Mouse (Mus musculus) limb, embryonic 12.5 days (tissue): Measurements from ENCODE around the gene Flrt2. TPM values are rescaled to one million over a fixed set of nuclear protein-coding genes. Genes with fewer than 3 reads are reported as not detected.

Experiments used
- ATAC-seq: fragments of 200-750 bp; cut with Nextera tagmentation; 2 replicates; pipeline ENCODE4 v1.8.0; 2017; ENCODE audit warnings: low read depth, moderate TSS enrichment; ENCODE audit not compliant: insufficient number of reproducible peaks, insufficient read depth, low FRiP score, low TSS enrichment
- H3K27ac ChIP-seq: fragments of 300-500 bp; sonication (generic); 2 replicates; pipeline ENCODE4 v1.5.1; 2016; ENCODE audit warnings: mild to moderate bottlenecking, moderate library complexity
- H3K27me3 ChIP-seq: fragments of 300-500 bp; sonication (generic); 2 replicates; pipeline ENCODE4 v1.6.1; 2016; ENCODE audit warnings: mild to moderate bottlenecking, moderate library complexity
- H3K36me3 ChIP-seq: fragments of 300-500 bp; sonication (generic); 2 replicates; pipeline ENCODE4 v1.6.1; 2016; ENCODE audit warnings: mild to moderate bottlenecking, moderate library complexity
- H3K4me1 ChIP-seq: fragments of 300-500 bp; sonication (generic); replicated peaks from 2 replicates; pipeline ENCODE4 v1.6.1; 2016
- H3K4me2 ChIP-seq: fragments of 300-500 bp; sonication (generic); 2 replicates; pipeline ENCODE4 v1.6.1; 2016; ENCODE audit warnings: mild to moderate bottlenecking, moderate library complexity
- H3K4me3 ChIP-seq: fragments of 300-500 bp; sonication (generic); replicated peaks from 2 replicates; pipeline ENCODE4 v1.5.1; 2016; ENCODE audit warnings: mild to moderate bottlenecking
- H3K9ac ChIP-seq: fragments of 300-500 bp; sonication (generic); replicated peaks from 2 replicates; pipeline ENCODE4 v1.6.1; 2016; ENCODE audit warnings: mild to moderate bottlenecking, moderate library complexity
- H3K9me3 ChIP-seq: fragments of 300-500 bp; sonication (generic); 2 replicates; pipeline ENCODE4 v1.6.1; 2016; ENCODE audit warnings: mild to moderate bottlenecking, moderate library complexity
- WGBS: fragments of 180-500 bp; shearing (Covaris S2); methylation state at CpG from one replicate; pipeline ENCODE4 v1.1.7; 2016; 5-methylcytosine and 5-hydroxymethylcytosine counted together
- polyA plus RNA-seq: library from polyadenylated mRNA; unstranded; fragments of >200 nt; fragmentation: Nextera tagmentation; extraction: Ambion mirVana; gene quantifications from 2 replicates; pipeline ENCODE4 v1.2.1, GENCODE M21; 2016

Flrt2 gene
- polyA plus RNA-seq, 1 experiment from 2014 or later = 40.4 TPM

- ATAC-seq = no peak
- no peaks in the 10 kb centered on the region for H3K36me3 ChIP-seq
These were observed 2.5 kb downstream of the Flrt2 start for GRCm38 (mm10) chr12:95694507-95694906.

DNA sequence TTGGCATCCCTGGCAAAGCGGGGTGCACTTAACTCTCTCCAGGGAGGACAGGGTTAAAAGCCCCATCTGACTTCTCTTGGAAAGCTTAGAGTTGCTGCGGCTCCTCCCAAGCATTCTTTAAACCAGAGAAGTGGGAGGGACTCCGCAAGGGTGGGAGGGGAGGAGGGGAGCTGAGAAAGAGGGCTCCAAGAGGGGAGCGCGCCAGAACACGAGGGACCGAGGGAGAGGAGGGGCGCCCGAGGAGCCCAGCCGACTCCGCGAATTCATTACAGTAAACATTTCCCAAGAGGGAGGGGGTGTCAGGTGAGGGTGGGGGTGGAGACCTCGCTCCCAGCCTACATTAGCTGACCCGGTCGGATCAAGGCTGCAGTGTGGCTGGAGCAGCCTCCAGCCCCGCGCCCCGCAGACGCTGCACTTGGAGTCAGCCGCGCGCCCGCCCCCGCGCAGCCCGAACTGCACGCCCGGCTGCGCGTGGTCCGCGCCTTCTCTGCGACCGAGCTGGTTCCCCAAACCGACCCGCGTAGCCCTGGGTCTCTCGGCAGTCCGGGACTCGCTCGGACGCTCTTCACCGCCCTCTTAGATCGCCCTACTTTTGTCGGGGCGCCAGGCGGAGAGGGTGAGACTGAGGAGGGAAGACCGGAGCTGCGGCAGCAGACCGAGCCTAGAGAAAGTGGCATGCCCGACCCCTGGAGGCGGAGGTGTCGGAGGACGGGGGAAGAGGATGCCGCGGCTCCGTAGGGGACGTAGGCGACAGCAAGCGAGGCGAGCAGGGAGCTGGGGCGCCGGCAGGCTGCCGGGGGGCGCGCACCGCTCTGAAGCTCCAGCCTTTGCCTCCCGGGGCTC lies 3.2 kb downstream of the Flrt2 start:
- Histone ChIP-seq H3K9ac (peak overlapping the region; percentile 92), H3K27ac (peak overlapping the region; percentile 95), H3K4me1 (peaks cover 36% of the 10 kb centered on the region), H3K9me3 (no peaks in the 10 kb centered on the region), H3K4me2 (peak overlapping the region; percentile 86), H3K4me3 (peak overlapping the region; percentile 82), H3K27me3 (peaks cover 13% of the 10 kb centered on the region), H3K36me3 (no peaks in the 10 kb centered on the region)
- WGBS = under 1% methylated on average over 65 of the region's 68 CpGs
- ATAC-seq = peak; percentile 86

More at GRCm38 (mm10) chr12:95694507-95694906, 2.5 kb downstream of the Flrt2 start:
- WGBS = under 1% methylated on average over 8 of the region's 8 CpGs
- peak overlapping the region; percentile 82 for H3K4me3 ChIP-seq
- no peaks in the 10 kb centered on the region for H3K9me3 ChIP-seq
- H3K4me2 ChIP-seq = peak overlapping the region; percentile 86
- H3K27me3 ChIP-seq = peaks cover 13% of the 10 kb centered on the region
- peaks cover 36% of the 10 kb centered on the region for H3K4me1 ChIP-seq
- H3K27ac ChIP-seq = peak overlapping the region; percentile 95
- H3K9ac ChIP-seq = peak overlapping the region; percentile 48; the same call in 1 of the 2 replicates

- Histone ChIP-seq H3K36me3 (no peaks in the 10 kb centered on the region), H3K4me2 (peak overlapping the region; percentile 86), H3K27me3 (peaks cover 13% of the 10 kb centered on the region), H3K9ac (peak overlapping the region; percentile 92), H3K27ac (peak overlapping the region; percentile 95), H3K4me3 (peak overlapping the region; percentile 82), H3K4me1 (peaks cover 36% of the 10 kb centered on the region), H3K9me3 (no peaks in the 10 kb centered on the region)
- WGBS = under 1% methylated on average over 25 of the region's 28 CpGs
- no peak for ATAC-seq
These were observed 4.0 kb downstream of the Flrt2 start for GRCm38 (mm10) chr12:95695834-95696521.

- Histone ChIP-seq H3K9ac (peak overlapping the region; percentile 92), H3K4me2 (peak overlapping the region; percentile 86), H3K36me3 (no peaks in the 10 kb centered on the region), H3K9me3 (no peaks in the 10 kb centered on the region), H3K4me1 (peaks cover 36% of the 10 kb centered on the region), H3K27ac (peak overlapping the region; percentile 95), H3K27me3 (peaks cover 13% of the 10 kb centered on the region), H3K4me3 (peak overlapping the region; percentile 82)
- no peak for ATAC-seq
- under 1% methylated on average over 6 of the region's 6 CpGs for WGBS
These were observed 4.5 kb downstream of the Flrt2 start for GRCm38 (mm10) chr12:95696522-95697025.

DNA sequence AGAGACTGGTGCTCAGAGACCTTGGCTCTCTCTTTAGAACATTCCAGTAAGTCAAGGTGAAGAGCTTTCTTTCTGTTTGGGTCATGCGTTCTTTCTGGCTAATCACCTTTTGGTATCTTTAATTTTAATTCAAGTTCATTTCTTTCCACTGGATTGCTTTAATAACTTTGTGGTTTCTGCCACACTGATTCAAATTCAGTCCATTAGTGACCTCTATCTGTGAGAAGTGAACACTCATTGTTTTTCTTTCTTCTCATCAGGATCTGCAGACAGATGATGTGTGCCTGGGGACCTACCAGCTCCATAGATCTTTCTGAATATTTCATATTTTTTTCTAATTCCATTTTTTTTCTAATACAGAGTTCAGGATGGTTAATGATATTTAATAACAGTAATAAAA lies 6.5 kb downstream of the Flrt2 start:
- Histone ChIP-seq H3K9me3 (no peaks in the 10 kb centered on the region), H3K4me3 (peak overlapping the region; percentile 82), H3K27me3 (peaks cover 2% of the 10 kb centered on the region), H3K4me1 (peaks cover 31% of the 10 kb centered on the region), H3K9ac (peak overlapping the region; percentile 92; the same call in 1 of the 2 replicates), H3K36me3 (no peaks in the 10 kb centered on the region; the same call in 1 of the 2 replicates), H3K27ac (no peak overlapping the region), H3K4me2 (peak overlapping the region; percentile 86)
- no peak for ATAC-seq
- WGBS = 42% methylated on average over 1 of the region's 1 CpGs

GRCm38 (mm10) chr12:95700746-95701145 lies 8.7 kb downstream of the Flrt2 start:
- peaks cover 23% of the 10 kb centered on the region for H3K4me1 ChIP-seq
- H3K9ac ChIP-seq = no peak overlapping the region
- H3K9me3 ChIP-seq = no peaks in the 10 kb centered on the region
- no peak for ATAC-seq
- H3K27me3 ChIP-seq = no peaks in the 10 kb centered on the region
- H3K4me3 ChIP-seq = no peak overlapping the region
- WGBS = 63% methylated on average over 2 of the region's 2 CpGs
- no peak overlapping the region for H3K4me2 ChIP-seq
- no peaks in the 10 kb centered on the region; the same call in 1 of the 2 replicates for H3K36me3 ChIP-seq
- H3K27ac ChIP-seq = no peak overlapping the region

DNA sequence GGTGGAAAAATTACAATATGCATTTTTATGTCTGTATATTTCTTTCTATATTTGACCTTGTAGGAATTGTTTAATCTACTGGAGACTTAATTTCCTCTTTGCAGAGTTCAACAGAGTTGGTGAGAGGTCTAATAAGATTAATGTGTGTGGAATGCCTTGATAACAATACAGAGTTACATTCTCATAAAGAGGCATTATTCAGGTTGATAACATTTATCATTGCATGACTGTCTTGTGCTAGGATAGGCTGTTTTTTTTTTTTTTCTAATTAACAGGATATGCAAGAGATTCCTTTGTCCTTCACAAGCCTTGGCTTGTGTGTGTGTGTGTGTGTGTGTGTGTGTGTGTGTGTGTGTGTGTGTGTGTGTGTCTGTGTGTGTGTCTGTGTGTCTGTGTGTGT lies 9.6 kb downstream of the Flrt2 start:
- ATAC-seq = no peak
- no peak overlapping the region for H3K4me2 ChIP-seq
- H3K27me3 ChIP-seq = no peaks in the 10 kb centered on the region
- no peaks in the 10 kb centered on the region; the same call in 1 of the 2 replicates for H3K36me3 ChIP-seq
- no peak overlapping the region for H3K4me3 ChIP-seq
- no peaks in the 10 kb centered on the region for H3K9me3 ChIP-seq
- H3K27ac ChIP-seq = no peak overlapping the region
- H3K4me1 ChIP-seq = peaks cover 23% of the 10 kb centered on the region
- no peak overlapping the region for H3K9ac ChIP-seq

DNA sequence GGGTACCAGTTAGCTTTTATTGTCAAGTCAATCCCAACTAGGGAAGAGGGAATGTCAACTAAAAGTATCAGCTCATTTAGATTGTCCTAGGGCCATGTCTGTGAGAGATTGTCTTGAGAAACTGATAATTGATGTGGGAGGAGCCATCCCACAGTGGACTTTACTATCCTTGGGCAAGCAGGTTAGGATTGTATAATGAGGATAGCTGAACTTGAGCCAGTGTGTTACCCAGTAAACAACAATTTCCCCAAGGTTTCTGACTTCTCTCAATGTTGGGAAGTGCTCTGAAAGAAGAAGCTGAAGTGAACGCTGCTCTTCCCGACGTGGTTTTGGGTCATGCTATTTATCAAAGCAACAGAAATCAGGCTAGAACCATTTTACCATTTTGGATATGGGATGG lies 13.0 kb downstream of the Flrt2 start:
- no peak overlapping the region for H3K9ac ChIP-seq
- H3K27me3 ChIP-seq = no peaks in the 10 kb centered on the region
- no peak for ATAC-seq
- no peaks in the 10 kb centered on the region; the same call in 1 of the 2 replicates for H3K36me3 ChIP-seq
- no peak overlapping the region for H3K4me3 ChIP-seq
- no peaks in the 10 kb centered on the region for H3K9me3 ChIP-seq
- no peak overlapping the region for H3K4me2 ChIP-seq
- H3K27ac ChIP-seq = no peak overlapping the region
- H3K4me1 ChIP-seq = no peaks in the 10 kb centered on the region
- WGBS = 90% methylated on average over 3 of the region's 3 CpGs

DNA sequence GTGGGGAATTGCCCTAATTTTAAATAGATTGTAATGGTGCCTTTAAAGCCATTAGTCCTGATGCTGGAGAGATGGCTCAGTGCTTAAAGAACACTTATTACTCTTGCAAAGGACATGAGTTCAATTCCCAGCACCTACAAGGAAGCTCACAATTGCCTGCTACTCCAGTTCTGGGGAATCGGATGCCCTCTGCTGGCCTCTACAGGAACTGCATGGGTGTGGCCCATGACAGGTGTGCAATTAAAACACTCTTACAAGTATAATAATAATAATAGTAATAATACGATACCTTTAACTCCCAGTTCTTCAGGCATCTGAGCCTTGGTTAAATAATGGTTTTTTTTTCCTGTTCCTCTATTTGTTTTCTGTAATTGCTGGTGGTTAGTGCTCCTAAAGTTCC lies 31.2 kb downstream of the Flrt2 start:
- Histone ChIP-seq H3K9me3 (no peaks in the 10 kb centered on the region), H3K36me3 (no peaks in the 10 kb centered on the region), H3K9ac (no peak overlapping the region), H3K4me1 (no peaks in the 10 kb centered on the region), H3K4me3 (no peak overlapping the region), H3K4me2 (no peak overlapping the region), H3K27ac (no peak overlapping the region), H3K27me3 (no peaks in the 10 kb centered on the region)
- no peak for ATAC-seq
- WGBS = 89% methylated on average over 2 of the region's 2 CpGs

GRCm38 (mm10) chr12:95734075-95734474 lies 42.0 kb downstream of the Flrt2 start:
- no peak for ATAC-seq
- Histone ChIP-seq H3K4me2 (no peak overlapping the region), H3K4me3 (no peak overlapping the region), H3K27ac (no peak overlapping the region), H3K27me3 (no peaks in the 10 kb centered on the region), H3K9me3 (no peaks in the 10 kb centered on the region), H3K9ac (no peak overlapping the region), H3K4me1 (peaks cover 2% of the 10 kb centered on the region; the same call in 1 of the 2 replicates), H3K36me3 (0 out of 2 replicates have a peak, but pooled peaks cover 5% of the 10 kb centered on the region)
- WGBS = 95% methylated on average over 1 of the region's 1 CpGs

DNA sequence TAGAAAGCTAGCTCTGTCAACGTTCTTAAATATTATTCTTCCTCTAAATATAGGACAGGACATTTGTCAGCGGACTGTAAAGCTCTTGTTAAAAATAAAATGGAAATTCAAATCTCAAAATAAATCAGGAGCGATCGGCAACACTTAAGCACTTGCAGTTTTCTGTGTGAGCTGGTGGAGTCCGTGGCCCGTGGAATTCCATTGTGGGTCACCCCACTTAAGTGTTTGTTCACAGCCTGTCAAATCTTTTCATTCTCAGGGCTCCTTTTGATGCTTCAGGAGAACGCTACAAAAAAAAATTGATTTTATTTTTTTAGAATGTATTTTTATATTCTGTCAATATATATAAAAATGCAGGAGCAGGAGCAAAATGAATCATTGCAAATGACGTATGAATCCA lies 45.5 kb downstream of the Flrt2 start:
- Histone ChIP-seq H3K36me3 (0 out of 2 replicates have a peak, but pooled peaks cover 8% of the 10 kb centered on the region), H3K4me1 (0 out of 2 replicates have a peak, but pooled peaks cover 2% of the 10 kb centered on the region), H3K9ac (no peak overlapping the region), H3K4me3 (no peak overlapping the region), H3K27ac (no peak overlapping the region), H3K4me2 (no peak overlapping the region), H3K9me3 (no peaks in the 10 kb centered on the region), H3K27me3 (no peaks in the 10 kb centered on the region)
- 89% methylated on average over 8 of the region's 8 CpGs for WGBS
- no peak for ATAC-seq
